Mouse (Mus musculus) stomach, embryonic 14.5 days (tissue): Measurements from ENCODE around the gene C1qtnf5. TPM values are rescaled to one million over a fixed set of nuclear protein-coding genes. Genes with fewer than 3 reads are reported as not detected.
A peak's percentile ranks its signal among the peaks of the same experiment; 100 is the strongest.

Experiments
- ATAC-seq: fragments of 200-750 bp; cut with Nextera tagmentation; 2 replicates; pipeline ENCODE4 v1.8.0; 2017; ENCODE audit warnings: low read depth, moderate TSS enrichment; ENCODE audit not compliant: insufficient number of reproducible peaks, insufficient read depth, low FRiP score
- H3K27ac ChIP-seq: fragments of 300-500 bp; sonication (generic); 2 replicates; pipeline ENCODE4 v1.5.1; 2014; ENCODE audit warnings: mild to moderate bottlenecking, low read length, moderate library complexity, mixed read lengths
- H3K27me3 ChIP-seq: fragments of 300-500 bp; sonication (generic); 2 replicates; pipeline ENCODE4 v1.6.1; 2014; ENCODE audit warnings: low read length, control low read depth, mixed read lengths; ENCODE audit not compliant: control insufficient read depth, insufficient read depth
- H3K36me3 ChIP-seq: fragments of 300-500 bp; sonication (generic); 2 replicates; pipeline ENCODE4 v1.6.1; 2014; ENCODE audit warnings: mild to moderate bottlenecking, control low read depth, low read length, moderate library complexity, mixed read lengths; ENCODE audit not compliant: control insufficient read depth, insufficient read depth
- H3K4me1 ChIP-seq: fragments of 300-500 bp; sonication (generic); 2 replicates; pipeline ENCODE4 v1.6.1; 2014; ENCODE audit warnings: low read length, control low read depth, mixed read lengths; ENCODE audit not compliant: control insufficient read depth, insufficient read depth
- H3K4me2 ChIP-seq: fragments of 300-500 bp; sonication (generic); replicated peaks from 2 replicates; pipeline ENCODE4 v1.6.1; 2014; ENCODE audit warnings: low read depth, low read length, control low read depth
- H3K4me3 ChIP-seq: fragments of 300-500 bp; sonication (generic); 2 replicates; pipeline ENCODE4 v1.5.1; 2014; ENCODE audit warnings: low read depth, low read length, control low read depth
- H3K9ac ChIP-seq: fragments of 300-500 bp; sonication (generic); replicated peaks from 2 replicates; pipeline ENCODE4 v1.6.1; 2014; ENCODE audit warnings: low read depth, mild to moderate bottlenecking, control low read depth, low read length, moderate library complexity, mixed read lengths
- H3K9me3 ChIP-seq: fragments of 300-500 bp; sonication (generic); 2 replicates; pipeline ENCODE4 v1.6.1; 2016; ENCODE audit warnings: low read depth, low read length, control low read depth; ENCODE audit not compliant: control insufficient read depth
- WGBS: fragments of 180-500 bp; shearing (Covaris S2); extraction: QIAGEN DNeasy Blood & Tissue Kit; methylation state at CpG from one replicate; pipeline ENCODE4 v1.1.7; 2014; 5-methylcytosine and 5-hydroxymethylcytosine counted together
- polyA plus RNA-seq: library from polyadenylated mRNA; unstranded; fragments of >200 nt; fragmentation: Nextera tagmentation; extraction: Ambion mirVana; gene quantifications from 2 replicates; pipeline ENCODE4 v1.2.1, GENCODE M21; 2014

The C1qtnf5 gene
- polyA plus RNA-seq, 1 experiment from 2014 or later = 2.8 TPM

GRCm38 (mm10) chr9:44083392-44084121, 23.5 kb upstream of the C1qtnf5 start:
- ATAC-seq = no peak
- 9% methylated on average over 23 of the region's 23 CpGs for WGBS
- Histone ChIP-seq H3K4me2 (peak overlapping the region; percentile 99), H3K9me3 (no peaks in the 10 kb centered on the region), H3K4me1 (peaks cover 34% of the 10 kb centered on the region), H3K9ac (no peak overlapping the region), H3K27me3 (0 out of 2 replicates have a peak, but pooled peaks cover 6% of the 10 kb centered on the region), H3K4me3 (peak overlapping the region; percentile 52), H3K36me3 (no peaks in the 10 kb centered on the region), H3K27ac (peak overlapping the region; percentile 55; the same call in 1 of the 2 replicates)

GRCm38 (mm10) chr9:44084236-44084635, 22.8 kb upstream of the C1qtnf5 start:
- H3K36me3 ChIP-seq = no peaks in the 10 kb centered on the region
- 0 out of 2 replicates have a peak, but pooled peaks cover 6% of the 10 kb centered on the region for H3K27me3 ChIP-seq
- peaks cover 28% of the 10 kb centered on the region for H3K4me1 ChIP-seq
- peak overlapping the region; percentile 99 for H3K4me2 ChIP-seq
- H3K9ac ChIP-seq = peak overlapping the region; percentile 51; the same call in 1 of the 2 replicates
- WGBS = 2% methylated on average over 14 of the region's 14 CpGs
- peak overlapping the region; percentile 21; the same call in 1 of the 2 replicates for H3K27ac ChIP-seq
- peak overlapping the region; percentile 52 for H3K4me3 ChIP-seq
- no peaks in the 10 kb centered on the region for H3K9me3 ChIP-seq
- ATAC-seq = no peak

GRCm38 (mm10) chr9:44084659-44085229, 22.3 kb upstream of the C1qtnf5 start:
- H3K4me2 ChIP-seq = peak overlapping the region; percentile 99
- H3K9ac ChIP-seq = peak overlapping the region; percentile 51; the same call in 1 of the 2 replicates
- H3K27ac ChIP-seq = peak overlapping the region; percentile 21; the same call in 1 of the 2 replicates
- H3K4me1 ChIP-seq = peaks cover 28% of the 10 kb centered on the region
- 0 out of 2 replicates have a peak, but pooled peaks cover 6% of the 10 kb centered on the region for H3K27me3 ChIP-seq
- peak; percentile 60; the same call in 1 of the 2 replicates for ATAC-seq
- under 1% methylated on average over 62 of the region's 62 CpGs for WGBS
- H3K9me3 ChIP-seq = no peaks in the 10 kb centered on the region
- H3K36me3 ChIP-seq = no peaks in the 10 kb centered on the region
- peak overlapping the region; percentile 52 for H3K4me3 ChIP-seq

DNA sequence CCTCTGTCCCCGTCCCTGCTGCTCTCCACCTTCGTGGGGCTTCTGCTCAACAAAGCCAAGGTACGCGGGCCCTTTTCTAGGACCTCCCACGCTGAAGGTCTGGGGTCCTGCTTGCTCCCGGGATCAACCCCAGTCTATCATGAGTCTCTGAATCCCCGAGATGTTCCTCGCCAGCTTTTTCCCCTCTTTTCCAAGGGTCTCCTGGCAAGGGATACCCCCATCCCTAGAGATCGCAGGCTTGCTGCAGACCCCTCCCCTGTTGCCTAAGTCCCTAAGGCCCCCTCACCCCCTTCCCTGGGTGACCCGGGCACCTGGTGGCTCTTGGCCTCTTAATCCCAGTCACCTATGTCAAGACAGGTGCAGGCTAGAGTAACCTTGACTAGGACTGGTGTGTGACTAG, 21.8 kb upstream of the C1qtnf5 start:
- Histone ChIP-seq H3K9ac (peak overlapping the region; percentile 51; the same call in 1 of the 2 replicates), H3K4me2 (peak overlapping the region; percentile 99), H3K36me3 (peaks cover 3% of the 10 kb centered on the region; the same call in 1 of the 2 replicates), H3K4me3 (peak overlapping the region; percentile 52), H3K27me3 (0 out of 2 replicates have a peak, but pooled peaks cover 6% of the 10 kb centered on the region), H3K9me3 (no peaks in the 10 kb centered on the region), H3K4me1 (peaks cover 28% of the 10 kb centered on the region), H3K27ac (no peak overlapping the region)
- no peak for ATAC-seq
- WGBS = 3% methylated on average over 10 of the region's 10 CpGs

DNA sequence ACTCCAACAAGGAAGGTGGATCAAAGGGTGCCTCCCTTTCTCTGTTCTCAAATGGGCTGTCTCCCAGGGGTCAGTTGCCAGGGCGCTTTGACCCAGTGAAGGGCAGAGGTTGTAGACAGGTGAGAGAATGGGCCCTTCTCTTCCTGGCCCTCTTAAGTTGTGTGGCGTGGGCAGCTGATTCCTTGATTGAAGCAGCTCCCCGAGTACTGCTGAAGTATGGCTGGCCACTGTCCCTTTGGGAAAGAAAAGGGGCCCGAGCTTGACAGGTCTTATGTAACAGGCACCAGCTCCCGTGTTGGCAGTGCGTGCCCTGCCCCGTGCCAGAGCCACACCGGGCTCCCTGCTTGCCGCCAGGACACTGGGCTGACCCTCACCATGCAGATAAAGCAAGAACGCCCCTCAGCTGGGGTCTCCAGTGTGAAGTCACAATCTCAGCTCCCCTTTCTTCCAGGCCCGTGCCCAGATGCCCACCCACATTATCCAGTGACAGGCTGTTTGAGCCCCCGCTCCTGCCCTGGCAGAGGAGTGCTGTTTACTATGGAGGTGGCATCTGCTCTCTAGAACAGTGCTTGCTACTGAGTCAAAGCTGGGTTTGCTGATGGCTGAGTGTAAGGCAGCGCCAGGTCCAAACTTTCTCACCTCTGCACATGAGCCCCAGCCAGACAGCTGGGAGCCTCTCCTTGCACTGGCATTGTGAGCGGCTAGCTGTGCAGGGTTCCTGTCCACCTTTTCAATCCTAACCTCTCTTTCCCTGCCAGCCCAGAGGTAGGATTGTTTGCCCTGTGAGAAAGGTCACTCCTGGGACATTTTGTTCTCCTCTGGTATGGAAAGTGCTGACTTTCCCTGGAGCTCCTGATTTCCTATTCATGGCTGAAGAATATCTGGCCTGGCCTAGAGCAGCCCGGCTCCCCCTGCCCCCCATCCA, 21.0 kb upstream of the C1qtnf5 start:
- Histone ChIP-seq H3K9ac (no peak overlapping the region), H3K27ac (no peak overlapping the region), H3K4me3 (no peak overlapping the region; the same call in 1 of the 2 replicates), H3K36me3 (peaks cover 3% of the 10 kb centered on the region; the same call in 1 of the 2 replicates), H3K4me2 (peak overlapping the region; percentile 99), H3K9me3 (no peaks in the 10 kb centered on the region), H3K27me3 (0 out of 2 replicates have a peak, but pooled peaks cover 6% of the 10 kb centered on the region), H3K4me1 (peaks cover 26% of the 10 kb centered on the region)
- WGBS = 69% methylated on average over 15 of the region's 15 CpGs
- ATAC-seq = no peak

DNA sequence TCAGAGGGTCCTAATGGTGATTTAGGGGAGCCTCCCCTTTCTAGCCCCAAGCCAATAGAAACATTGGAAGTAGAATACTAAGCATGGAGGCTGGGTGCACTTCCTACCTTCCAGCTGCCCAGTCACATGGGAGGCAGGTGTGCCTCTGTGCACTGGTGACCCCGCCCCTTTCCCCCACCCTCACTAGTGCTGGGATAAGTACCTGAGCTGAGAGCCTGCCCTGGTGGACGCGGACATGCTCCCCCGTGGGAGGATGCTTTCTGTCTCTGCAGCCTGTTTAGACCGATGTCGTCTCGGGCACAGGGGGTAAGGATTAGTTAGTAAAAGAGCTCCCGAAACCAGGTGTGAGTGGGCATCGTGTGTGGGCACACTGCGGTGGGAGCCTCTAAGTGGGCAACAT, 20.1 kb upstream of the C1qtnf5 start:
- no peak overlapping the region for H3K9ac ChIP-seq
- no peaks in the 10 kb centered on the region for H3K9me3 ChIP-seq
- peaks cover 6% of the 10 kb centered on the region; the same call in 1 of the 2 replicates for H3K36me3 ChIP-seq
- WGBS = 49% methylated on average over 10 of the region's 10 CpGs
- no peak overlapping the region for H3K4me3 ChIP-seq
- no peak overlapping the region for H3K27ac ChIP-seq
- H3K27me3 ChIP-seq = 0 out of 2 replicates have a peak, but pooled peaks cover 6% of the 10 kb centered on the region
- H3K4me2 ChIP-seq = no peak overlapping the region
- ATAC-seq = no peak
- H3K4me1 ChIP-seq = peaks cover 24% of the 10 kb centered on the region

GRCm38 (mm10) chr9:44087761-44088455, 19.1 kb upstream of the C1qtnf5 start:
- H3K4me1 ChIP-seq = peaks cover 24% of the 10 kb centered on the region
- H3K36me3 ChIP-seq = peaks cover 9% of the 10 kb centered on the region; the same call in 1 of the 2 replicates
- no peaks in the 10 kb centered on the region for H3K9me3 ChIP-seq
- peak overlapping the region; percentile 3; the same call in 1 of the 2 replicates for H3K27ac ChIP-seq
- ATAC-seq = no peak; the same call in 1 of the 2 replicates
- no peak overlapping the region for H3K9ac ChIP-seq
- WGBS = 5% methylated on average over 15 of the region's 15 CpGs
- H3K4me3 ChIP-seq = no peak overlapping the region
- H3K27me3 ChIP-seq = 0 out of 2 replicates have a peak, but pooled peaks cover 6% of the 10 kb centered on the region
- H3K4me2 ChIP-seq = 0 out of 2 replicates have a peak overlapping the region, but pooled peaks have one; percentile 4
